Mouse (Mus musculus): Measurements from ENCODE around the gene Fxyd6.

Fxyd6 gene

DNA sequence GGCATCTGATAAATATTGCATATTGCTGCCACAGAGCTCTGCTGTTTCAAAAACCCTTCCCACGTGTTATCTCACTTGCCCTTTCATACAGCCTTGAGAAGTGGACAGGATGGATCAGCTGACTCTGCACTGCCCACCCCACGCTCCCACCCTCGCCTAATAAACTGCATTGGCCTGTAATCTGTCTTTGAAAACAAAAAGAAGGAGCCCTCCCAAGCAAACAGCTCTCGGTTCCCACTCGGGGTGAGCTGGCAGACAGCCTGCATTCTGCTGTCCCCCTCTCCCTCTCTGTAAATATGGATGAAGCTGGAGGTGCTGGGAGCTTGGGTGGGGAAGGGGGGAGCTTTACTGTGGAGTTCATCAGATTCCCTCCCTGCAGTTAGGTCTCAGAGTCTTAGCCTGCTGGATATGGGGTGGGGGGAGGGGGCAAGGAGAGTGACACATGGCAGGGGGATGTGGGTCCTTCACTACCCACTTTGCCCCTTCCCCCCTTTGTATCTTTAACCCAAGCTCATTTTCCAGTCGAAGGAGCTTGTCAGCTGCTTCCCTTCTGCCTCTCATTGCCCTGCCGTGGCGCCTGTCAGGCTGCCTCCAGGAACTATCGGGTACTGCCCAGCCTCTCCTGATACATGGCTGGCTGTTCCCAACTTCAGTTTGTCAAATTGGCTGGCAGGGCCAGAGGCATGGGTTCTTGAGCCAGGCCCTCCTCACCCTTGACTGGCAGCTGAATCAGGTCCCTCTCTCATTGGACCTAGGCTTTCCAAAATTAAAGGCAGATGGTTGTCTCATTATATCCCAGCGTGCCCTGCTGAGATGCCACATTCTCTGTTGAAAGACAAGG is 10.6 kb downstream of the Fxyd6 start:
- no peak for DNase-seq

DNA sequence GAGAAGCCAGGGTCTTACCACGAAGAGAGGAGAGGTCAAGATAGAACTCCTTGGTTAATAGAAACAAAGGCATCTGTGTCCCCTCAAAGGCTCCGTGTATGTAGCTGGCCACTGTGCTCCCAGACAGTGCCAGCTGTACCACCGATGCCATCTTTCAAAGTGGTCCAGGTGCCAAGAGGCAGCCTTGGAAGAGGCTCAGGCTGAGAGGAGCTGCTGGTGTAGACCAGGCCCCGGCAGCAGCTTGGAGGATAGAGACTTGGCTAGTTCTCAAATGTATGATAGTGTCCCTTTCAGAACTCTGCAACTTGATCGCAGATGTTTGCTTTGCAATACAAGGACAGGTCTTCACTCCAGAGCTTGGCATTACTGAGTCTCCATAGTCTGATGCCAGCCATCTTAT is 12.4 kb downstream of the Fxyd6 start:
- DNase-seq, result no peak

DNA sequence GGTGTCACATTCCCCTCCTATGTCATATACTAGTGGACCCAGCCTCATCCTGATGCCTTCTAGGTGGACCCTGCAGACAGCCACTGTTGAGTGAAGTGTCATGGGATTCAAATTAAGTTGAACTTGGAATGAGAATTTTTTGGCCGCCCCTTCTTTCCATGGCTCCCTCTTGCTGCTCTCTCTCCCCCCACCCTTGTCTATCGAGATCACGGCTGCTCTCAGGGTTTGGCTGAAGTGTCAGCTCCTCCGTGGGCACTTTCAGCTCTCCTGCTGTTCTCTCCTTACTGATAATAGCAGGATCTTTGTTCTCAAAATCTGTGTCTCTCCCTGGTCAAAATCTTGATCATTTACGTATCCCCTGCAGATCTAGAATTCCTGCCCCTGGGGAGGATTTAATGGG is 12.8 kb downstream of the Fxyd6 start:
- DNase-seq, result no peak

DNA sequence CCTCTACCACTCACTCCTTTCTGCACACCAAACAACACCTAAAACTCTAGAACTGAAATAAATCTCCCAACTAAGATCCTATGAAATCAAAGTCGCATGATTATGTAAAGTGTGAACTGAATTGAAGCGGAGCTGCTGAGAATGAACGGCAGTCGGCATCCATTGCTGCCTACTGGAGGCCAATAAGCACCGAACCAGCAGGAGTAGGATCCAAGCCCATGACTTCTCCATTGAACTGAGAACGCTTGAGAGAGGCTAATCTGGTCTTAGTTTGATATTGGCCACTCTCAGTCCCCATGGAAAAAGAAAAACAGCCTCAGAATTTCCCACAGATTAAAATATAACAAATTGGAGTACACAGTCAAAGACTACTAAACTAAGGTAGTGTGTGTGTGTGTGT is 13.9 kb downstream of the Fxyd6 start:
- DNase-seq, result no peak

DNA sequence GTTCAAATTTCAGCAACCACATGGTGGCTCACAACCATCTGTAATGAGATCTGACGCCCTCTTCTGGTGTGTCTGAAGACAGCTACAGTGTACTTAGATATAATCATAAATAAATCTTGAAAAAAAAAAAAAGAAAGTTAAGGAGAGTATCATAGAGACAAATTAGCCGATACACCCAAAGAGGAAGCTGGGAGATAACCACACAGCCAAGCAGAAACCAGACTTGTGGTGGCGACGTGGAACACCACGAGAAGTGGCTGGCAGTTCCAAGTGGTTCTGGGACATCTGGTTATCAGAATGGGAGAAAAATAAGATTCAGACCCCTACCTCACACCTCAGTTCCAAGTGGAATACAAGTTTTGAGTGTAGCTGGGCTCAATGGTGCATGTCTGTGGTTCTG is 16.7 kb downstream of the Fxyd6 start:
- DNase-seq, result no peak

DNA sequence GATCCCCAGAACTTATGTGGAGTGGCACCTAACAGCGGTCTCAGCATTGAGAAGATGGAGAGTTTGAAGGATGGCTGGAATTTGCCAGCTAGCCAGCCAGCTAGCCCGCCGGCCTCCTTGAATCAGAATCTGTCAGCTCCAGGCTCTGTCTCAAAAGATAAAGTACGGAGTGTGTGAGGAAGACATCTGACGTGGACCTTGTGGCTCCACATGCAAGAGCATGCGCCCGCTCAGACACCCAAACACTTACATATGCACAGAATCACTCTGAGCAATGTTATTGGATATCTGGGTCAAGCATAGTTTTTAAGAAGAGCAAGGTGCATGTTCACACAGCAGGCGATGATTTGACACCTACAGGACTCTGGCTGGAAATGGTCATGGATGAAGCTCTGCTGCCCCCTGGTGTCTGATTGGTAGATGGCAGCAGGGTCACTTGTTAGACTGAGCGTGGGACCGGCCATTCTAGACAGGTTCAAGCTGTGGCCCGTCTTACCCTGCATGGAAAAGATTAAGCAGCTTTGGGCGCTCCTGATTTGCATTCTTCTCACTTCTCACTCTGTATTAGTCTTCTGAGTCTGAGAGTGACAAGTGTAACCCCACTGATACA is 18.5 kb downstream of the Fxyd6 start:
- peak; percentile 75 to 88 for DNase-seq

DNA sequence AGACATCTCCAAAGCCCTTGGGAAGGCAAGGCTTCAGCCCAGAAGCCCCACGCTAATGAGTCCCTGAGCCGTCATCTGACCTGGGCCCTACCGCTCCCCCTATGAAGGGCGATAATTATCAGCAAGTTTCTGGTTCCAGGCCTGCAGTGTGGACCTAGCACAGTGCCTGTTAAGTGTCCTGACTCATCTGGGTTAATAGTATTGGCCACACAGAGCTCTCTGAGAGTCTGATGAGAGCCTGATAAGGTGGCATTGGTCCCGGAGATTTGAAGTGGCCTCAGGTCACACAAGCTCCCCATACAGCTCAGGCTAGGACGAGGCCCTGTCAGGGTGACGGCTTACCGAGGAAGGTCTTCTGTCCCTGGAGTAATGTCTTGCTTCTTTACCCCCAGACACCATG is 19.6 kb downstream of the Fxyd6 start:
- DNase-seq, result no peak

DNA sequence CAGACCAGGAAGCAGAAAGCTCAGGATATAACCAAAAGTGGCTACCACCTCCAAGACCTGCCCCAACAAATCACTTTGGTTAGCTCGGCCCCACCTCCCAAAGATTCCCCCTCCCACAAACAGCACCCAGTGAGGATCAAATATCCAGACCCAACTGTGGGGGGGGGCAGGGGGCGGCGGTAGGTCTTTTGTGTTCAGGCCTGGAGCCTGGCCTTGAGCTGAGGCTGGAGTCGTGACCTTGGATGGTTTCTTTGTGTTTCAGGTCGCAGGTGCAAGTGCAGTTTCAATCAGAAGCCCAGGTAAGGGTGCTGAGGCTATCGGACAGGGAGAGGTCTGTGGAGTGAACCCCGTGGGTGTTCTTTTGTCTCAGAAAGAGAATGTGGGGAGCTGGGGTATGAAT is 21.3 kb downstream of the Fxyd6 start:
- no peak for DNase-seq

DNA sequence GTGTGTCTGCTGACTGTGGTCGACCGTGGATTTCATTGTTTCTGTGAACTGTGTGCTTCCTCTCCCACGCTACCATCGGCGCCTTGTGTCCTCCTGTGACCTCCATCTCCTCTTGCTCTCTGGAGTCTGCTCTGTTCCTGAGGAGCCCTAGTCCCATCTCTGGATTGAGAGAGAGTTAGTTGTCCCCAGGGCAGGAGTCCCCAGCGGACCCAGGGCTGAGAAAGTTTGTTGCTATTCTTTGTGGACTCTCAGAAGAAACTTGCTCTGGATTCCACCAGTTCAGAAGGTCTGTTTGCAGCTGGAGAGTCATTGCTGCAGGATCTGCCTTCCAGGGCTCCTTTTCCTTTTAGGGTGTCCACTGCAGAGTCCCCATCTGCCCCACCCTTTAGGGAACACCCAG is 25.2 kb downstream of the Fxyd6 start:
- no peak for DNase-seq

DNA sequence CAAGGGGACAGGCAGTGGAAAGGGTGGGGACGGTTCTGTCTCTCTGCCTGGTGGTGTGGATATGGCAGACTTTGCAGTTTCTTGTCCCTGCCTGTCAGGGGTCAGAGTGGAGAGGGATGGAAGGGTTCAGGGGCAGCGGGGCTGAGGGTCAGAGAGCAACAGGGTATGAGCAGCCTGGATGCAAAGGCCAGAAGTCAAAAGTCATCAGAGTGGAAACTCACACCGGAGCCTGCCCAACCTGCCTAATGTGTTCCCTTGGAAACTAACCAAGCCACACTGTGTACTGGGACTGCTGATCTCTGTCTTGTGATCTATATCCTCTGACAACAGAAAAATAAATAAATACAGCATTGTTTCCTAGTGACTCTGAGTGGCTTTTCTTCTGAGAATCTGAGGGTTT is 25.8 kb downstream of the Fxyd6 start:
- no peak for DNase-seq

DNA sequence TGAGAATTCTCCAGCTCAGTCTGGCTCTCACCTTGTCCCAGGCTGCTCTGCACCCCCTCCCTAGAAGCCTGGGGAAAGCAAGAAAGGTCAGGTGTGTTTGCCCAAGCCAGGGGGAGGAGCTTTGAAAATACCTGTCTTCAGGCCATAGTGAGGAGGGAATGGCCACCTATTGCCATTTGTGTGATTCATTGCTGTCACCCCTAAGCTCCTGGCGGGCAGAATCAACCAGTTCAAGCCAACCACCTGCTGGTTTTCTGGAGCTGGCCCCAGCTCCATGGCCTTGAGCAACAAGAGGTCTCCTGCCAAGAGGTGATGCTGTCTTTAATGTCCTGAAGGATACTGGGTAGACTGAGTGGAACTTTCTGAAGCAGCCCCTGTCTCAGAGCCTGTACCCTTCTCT is 28.4 kb downstream of the Fxyd6 start:
- DNase-seq, result no peak

DNA sequence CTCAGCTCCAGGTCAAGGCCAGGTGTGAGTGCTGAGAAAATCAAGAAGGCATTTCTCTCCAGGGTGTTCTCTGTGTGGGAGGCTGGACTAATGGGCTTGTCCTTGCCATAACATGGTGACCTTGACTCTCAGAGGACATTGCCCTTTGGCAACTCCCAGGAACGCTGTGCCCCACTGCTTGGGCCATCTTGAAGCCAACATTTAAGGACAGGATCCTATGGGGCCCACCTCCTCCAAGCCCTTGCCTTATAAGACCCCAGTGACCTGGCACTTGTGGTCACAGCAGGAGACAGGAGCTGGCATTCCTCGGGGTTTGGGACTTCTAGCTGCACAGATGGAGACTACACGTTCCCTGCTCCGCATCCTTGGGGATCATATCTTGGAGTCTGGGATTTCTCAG is 29.4 kb downstream of the Fxyd6 start, which contains the start of gene Fxyd2:
Fxyd2 (plus strand) TSS at position 236 of the 400 bp plus-strand sequence.
- DNase-seq, result no peak

DNA sequence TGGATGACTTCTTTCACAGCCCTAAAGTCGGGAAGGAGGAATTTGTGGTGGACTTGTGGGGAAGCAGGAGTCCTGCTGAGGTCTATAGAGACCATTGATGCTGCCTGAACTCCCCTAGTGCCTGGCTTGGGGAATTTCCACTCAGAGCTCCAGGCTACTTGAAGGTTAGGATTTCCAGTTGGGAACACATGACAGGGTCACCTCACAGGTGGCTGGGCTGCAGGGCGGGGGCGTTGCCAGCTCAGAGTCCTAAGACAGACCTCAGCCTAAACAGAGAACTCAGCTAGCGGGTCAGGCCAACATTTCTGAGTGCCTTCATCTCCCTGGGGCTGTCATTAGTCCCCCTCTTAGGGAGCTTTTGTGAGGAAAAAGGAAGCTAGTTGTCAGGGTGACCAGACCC is 31.9 kb downstream of the Fxyd6 start:
- DNase-seq, result no peak

DNA sequence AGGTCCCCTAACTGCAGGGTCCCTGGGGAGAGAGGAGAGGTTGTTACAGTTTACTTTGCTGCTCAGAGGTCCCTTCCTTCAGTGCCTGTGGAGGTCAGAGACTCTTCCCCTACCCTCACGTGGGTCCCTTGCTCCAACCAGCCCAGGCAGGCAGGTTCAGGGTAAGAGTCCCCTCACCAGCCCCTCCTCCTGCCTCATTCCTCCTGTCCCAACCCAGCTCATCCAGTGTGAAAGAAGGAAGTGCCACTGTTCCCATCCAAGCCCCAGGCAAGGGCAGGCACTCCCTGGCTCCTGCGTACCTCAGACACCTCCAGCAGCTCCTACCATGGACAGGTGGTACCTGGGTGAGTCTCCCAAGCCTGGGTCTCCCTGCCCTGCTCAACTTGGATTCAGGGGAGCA is 33.0 kb downstream of the Fxyd6 start:
- no peak for DNase-seq

DNA sequence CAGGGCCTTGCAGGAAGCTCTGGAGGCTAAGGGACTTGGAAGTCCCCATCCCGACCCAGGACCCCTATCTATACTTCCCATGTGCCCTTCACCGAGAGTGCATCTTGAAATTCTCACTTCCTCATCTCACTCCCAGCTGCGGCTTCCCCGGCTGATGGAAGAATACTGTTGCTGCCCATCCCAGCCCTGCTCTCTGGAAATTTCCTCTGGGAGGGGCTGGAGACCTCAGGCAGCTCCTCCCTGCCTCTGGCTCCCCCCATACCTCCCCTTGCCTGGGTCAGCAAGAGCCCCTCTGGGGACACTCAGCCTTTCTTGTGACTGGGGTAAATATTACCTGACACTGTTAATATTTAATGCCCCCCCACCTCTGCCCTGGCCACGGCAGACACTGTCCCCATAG is 35.7 kb downstream of the Fxyd6 start:
- DNase-seq, result no peak

DNA sequence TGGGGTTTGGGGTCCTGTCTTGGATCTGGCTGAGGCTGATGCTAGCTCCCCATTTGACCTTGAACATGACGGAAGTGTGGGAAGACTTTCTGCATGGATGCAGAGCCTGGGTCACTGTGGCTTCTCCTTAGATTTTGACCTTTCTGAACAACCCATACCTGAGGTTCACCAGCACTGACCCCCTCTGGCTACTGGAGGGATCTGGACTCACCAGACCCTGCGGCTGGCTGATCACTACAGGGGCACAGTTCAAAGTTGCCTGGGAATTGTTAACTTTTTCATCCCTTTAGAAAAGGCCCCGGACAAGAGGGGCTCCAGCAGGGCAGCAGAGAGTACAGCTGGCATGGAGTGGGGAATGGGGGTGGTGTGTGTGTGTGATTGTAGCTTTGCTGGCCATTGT is 36.8 kb downstream of the Fxyd6 start:
- no peak for DNase-seq

DNA sequence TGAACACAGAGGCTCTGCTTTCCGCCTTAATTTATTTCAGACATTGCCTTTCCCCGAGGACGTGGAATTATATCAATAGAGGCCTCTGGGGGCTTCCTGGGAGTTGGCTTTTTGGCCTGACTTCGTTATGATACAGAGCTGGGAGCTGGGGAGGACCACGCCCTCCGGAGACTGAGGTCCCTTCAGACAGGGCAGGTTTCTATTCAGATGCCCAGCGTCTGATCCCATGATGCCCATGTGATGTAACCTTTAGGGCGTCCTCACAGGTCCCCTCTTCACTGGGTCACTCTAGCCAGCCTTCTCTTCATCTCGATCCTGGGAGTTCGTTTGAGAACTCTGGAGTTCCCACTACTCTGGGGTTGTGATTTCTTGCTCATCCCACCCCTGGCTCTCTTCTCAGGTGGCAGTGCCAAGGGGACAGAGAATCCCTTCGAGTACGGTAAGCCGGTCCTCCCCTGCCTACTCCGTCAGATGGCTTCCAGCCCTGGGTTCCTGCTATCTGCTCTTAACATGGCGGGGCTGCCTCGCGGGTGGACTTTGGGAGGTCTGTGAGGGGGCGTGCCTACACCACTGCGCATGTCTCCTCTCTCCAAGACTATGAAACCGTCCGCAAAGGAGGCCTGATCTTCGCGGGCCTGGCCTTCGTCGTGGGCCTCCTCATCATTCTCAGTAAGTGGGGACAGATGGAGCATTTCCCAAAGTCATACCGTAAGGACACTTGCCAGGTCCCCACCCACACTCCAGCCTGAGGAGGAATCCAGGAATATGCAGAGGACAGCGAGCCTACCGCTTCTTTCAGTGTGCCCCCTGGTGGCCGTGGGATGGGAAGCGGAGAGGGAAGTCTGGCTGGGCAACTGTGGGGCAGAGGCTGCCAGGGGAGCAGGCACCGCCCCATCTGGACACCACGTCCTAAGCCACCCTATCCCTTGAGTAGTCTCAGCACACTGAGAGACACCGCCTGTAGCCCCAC is 38.0 kb downstream of the Fxyd6 start:
- DNase-seq, result peak; percentile 78 to 79

DNA sequence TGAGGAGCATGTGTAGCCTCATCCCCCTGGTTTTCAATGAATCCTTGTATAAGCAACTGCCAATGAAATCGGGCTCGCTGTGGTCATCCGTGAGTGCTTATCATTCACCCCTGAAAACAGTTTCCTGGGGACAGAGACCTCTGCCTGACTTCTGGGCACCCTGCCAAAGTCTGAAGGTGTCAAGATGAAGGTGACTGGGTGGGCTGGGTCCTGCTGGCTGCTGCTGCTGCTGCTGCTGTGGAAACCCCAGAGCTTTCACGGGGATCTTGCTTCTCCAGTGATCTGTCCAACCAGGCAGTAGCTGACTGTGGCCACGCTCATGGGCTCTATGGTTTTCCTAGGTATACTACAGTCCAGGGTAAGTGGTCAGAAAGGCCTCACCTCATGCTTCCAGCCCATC is 40.2 kb downstream of the Fxyd6 start:
- no peak for DNase-seq

DNA sequence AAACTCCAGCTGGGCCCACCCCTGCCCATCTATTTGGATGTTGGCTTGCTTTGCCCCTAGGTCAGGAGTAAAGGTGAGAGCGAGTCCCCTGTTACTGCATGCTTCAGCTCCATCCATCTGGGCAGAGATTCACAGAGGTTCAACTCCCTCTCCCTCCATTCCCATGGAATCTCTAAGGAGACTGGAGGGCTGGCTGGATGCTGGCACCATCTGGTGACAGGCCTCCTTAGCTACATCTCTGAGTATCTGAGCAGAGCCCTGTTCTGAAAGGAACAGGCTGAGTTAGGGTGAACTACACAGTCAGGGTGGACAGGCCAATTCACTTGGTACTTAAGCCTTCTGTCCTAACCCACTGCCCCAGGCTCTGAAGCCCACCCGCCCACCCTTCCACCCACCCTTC is 40.6 kb downstream of the Fxyd6 start:
- DNase-seq, result no peak

DNA sequence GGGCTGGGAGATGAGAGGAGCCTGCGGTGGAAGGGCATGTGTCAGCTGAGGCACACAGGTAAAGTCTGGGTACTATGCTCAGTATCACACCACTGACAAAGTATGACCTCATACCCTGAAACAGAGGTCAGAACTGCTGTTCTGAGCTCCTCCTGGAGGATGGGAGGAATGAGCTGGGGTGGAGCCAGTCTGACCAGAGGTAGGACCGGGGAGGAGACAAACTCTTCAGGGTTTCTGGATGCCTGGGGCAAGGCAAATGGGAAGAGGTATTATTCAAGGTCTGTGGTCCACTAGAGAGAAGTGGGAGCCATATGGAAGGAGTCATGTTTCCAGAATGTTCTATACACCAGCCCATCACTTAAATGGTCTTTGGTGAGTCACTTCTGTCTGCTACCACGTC is 41.1 kb downstream of the Fxyd6 start:
- no peak for DNase-seq

DNA sequence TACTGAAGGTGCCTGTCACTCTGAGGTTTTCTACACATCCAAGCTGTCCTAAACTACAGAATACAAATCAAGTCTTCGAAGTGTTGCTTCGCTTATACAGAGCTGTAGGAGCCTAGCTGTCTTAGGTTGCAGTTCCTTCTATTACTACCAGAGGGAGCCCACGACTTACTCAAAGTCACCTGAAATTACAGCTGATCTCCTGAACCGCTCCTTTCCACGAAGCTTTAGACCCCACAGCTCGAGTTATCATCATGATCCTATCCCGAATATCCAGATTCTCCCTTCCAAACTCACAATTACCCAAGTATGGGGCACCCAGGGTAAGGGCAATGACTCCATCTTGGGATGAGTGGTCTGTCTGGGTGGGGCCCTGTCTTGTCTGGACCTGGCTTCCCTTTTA is 41.8 kb downstream of the Fxyd6 start:
- peak in 1 of 2 experiments; percentile 25 for DNase-seq

DNA sequence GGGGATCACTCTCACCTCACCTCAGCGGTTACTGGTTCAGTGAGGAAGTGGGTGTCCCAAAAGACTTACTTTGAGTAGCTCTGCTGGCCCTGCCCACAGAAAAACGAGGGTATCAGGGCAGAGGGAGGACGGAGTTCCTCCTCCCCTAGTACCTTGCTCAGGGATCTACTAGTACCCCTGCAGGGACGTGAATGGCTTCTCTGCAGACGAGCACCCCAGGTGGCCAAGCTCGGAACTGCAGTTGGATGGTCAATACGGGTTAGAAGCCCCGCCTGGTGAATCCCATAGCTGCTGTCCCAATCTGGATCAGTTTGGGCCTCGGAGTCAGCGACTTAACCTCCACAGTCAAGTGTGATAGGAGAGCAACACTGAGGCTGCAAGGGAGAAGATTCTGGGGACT is 42.3 kb downstream of the Fxyd6 start:
- peak; percentile 80 to 89 for DNase-seq

DNA sequence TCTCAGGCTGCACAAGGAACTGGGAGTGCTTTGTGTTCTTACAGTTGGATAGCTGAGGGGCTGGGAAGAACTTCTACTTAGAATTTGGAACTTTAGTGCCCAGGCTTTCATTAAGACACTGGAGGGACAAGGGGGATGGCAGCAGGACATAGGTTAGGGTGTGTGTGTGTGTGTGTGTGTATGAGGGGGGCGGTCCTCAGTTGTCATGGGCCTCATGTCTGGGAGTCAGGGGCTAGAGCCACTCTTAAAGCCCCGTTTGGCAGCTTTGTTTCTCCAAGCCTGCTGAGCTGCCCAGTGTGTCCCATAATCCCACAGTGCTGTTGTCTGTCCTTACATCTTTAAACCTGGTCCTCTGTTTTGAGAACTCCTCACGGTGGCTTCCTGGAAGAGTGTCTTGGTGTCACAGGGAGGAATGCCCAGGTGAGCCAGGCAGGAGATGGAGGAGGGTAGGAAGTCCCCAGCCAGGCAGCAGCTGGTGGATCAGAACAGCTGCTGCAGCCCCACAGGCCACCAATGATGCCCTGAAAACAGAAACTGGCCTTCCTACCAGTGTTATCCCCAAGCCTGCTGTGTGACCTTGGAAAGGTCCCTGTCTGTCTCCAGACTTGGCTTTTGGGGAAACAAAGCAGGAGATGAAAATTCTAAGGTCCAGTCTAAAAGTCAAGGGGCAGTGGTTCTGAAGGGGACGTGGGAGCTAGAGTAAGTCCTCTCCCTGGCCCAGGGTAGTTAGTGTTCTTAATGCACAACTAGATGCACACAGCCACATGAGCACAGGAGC is 42.9 kb downstream of the Fxyd6 start:
- DNase-seq, result no peak
